Mouse (Mus musculus) G1E (cell line): ENCODE results near the gene Ift43.

Experiments used
- CTCF ChIP-seq: IDR thresholded peaks from 2 replicates; pipeline ENCODE4 v1.5.1; 2012; ENCODE audit warnings: low read depth, low read length, inconsistent platforms, mixed read lengths
- GATA1 ChIP-seq: IDR thresholded peaks from 2 replicates; pipeline ENCODE4 v1.6.1; 2012; ENCODE audit warnings: borderline replicate concordance, low read length, inconsistent platforms, mixed read lengths
- GATA2 ChIP-seq: IDR thresholded peaks from 2 replicates; pipeline ENCODE4 v1.6.1; 2012; ENCODE audit warnings: low read depth, low read length, inconsistent platforms, borderline replicate concordance
- TAL1 ChIP-seq: conservative IDR thresholded peaks from 2 replicates; pipeline ENCODE4 v1.6.1; 2012; ENCODE audit warnings: low read depth, low read length, inconsistent platforms, mixed read lengths

GRCm38 (mm10) chr12:86146246-86146645 is 63.9 kb downstream of the Ift43 start:
- TF ChIP-seq TAL1 (no peak), GATA2 (no peak), GATA1 (no peak), CTCF (no peak)
